Mouse (Mus musculus): ENCODE data around the gene Tigd3.

- TF ChIP-seq POLR2A (IDR thresholded peaks at IDR 0.05; ENCODE audit: borderline replicate concordance, control insufficient read depth, low read depth, low read length) (no peak), CTCF (IDR thresholded peaks at IDR 0.05; ENCODE audit: control insufficient read depth, insufficient read depth, low read length) (no peak)
These were observed 21.4 kb downstream of the Tigd3 start for GRCm38 (mm10) chr19:5872528-5872927.

Measured in bone marrow, adult 2 months (tissue).